Mouse (Mus musculus) left cerebral cortex, postnatal 25 days (tissue): ENCODE measurements around the gene Ppip5k1. TPM values are rescaled to one million over a fixed set of nuclear protein-coding genes. Genes with fewer than 3 reads are reported as not detected.

Source experiments
- DNase-seq, 2 experiments: peaks; one replicate each; pipeline ENCODE4 v3.0.0; 2022; ENCODE audit warnings: low spot score in 2 of 2, mixed read lengths in 1 of 2
- intact Hi-C: fragments of 180-260 bp; cut with DNase I; formaldehyde crosslinking; loops from one replicate; pipeline ENCODE4 v1.15.1; 2025
- total RNA-seq, 2 experiments: library from RNA; stranded (reverse); gene quantifications; 2 replicates each; pipeline ENCODE4 v1.2.3; 2021

Gene Ppip5k1
- total RNA-seq, 2 experiments from 2014 or later = 111 to 122 TPM

- no peak for DNase-seq
- intact Hi-C loops = no loop called here
These were observed 46.2 kb downstream of the Ppip5k1 start for GRCm38 (mm10) chr2:121308997-121309416.

DNA sequence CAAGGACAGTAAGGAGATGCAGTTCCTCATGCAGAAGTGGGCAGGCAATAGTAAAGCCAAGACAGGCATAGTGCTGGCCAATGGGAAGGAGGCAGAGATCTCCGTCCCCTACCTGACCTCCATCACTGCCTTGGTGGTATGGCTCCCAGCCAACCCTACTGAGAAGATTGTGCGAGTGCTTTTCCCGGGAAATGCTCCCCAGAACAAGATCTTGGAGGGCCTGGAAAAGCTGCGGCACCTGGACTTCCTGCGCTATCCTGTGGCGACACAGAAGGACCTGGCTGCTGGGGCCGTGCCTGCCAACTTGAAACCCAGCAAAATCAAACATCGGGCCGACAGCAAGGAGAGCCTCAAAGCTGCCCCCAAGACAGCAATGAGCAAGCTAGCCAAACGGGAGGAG is 55.2 kb downstream of the Ppip5k1 start:
- DNase-seq = no peak
- intact Hi-C loops = no loop called here

- no peak for DNase-seq
- intact Hi-C loops = no loop called here
These were observed 55.7 kb downstream of the Ppip5k1 start for GRCm38 (mm10) chr2:121299471-121299870.

- intact Hi-C loops = no loop called here
These were observed 57.1 kb downstream of the Ppip5k1 start for GRCm38 (mm10) chr2:121298131-121298530.

DNA sequence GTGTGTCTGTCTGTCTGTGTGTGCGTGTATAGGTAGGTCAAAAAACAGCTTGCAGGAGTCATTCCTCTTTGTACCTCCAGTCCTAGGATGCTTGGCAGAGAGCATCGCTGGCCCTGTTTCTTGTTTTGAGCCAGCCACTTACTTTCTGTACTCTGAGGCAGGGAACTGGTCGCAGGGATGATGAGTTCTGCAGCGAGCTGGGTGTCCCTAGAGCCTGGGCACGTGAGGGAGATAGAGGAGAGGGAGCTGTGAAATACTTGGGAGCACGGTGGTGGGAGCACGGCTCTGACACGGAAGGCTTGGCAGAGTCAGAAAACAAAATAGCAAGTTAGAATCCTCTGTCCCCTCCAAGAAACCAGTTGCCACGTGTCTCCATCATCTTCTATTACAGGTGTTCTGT is 57.5 kb downstream of the Ppip5k1 start:
- DNase-seq = peak in 1 of 2 experiments; percentile 18

More at GRCm38 (mm10) chr2:121298131-121298530, 57.1 kb downstream of the Ppip5k1 start:
- peak in 1 of 2 experiments; percentile 37 for DNase-seq

GRCm38 (mm10) chr2:121296754-121297231 is 58.4 kb downstream of the Ppip5k1 start:
- DNase-seq = peak in 1 of 2 experiments; percentile 19

More for the DNA sequence above, 57.5 kb downstream of the Ppip5k1 start:
- intact Hi-C loops = loop anchor here (2.0 kb wide), 1 partner anchor 103 kb away; no protein-coding TSS in a partner anchor

GRCm38 (mm10) chr2:121295608-121296571 is 59.3 kb downstream of the Ppip5k1 start:
- intact Hi-C loops = loop anchor here (2.0 kb wide), 1 partner anchor 101 kb away; no protein-coding TSS in a partner anchor

More at GRCm38 (mm10) chr2:121296754-121297231, 58.4 kb downstream of the Ppip5k1 start:
- intact Hi-C loops = loop anchor here (2.0 kb wide), 1 partner anchor 102 kb away; no protein-coding TSS in a partner anchor

GRCm38 (mm10) chr2:121294753-121295607 is 60.2 kb downstream of the Ppip5k1 start:
- intact Hi-C loops = no loop called here
- DNase-seq = peak; percentile 79 to 88

More at GRCm38 (mm10) chr2:121295608-121296571, 59.3 kb downstream of the Ppip5k1 start:
- DNase-seq = peak in 1 of 2 experiments; percentile 82

DNA sequence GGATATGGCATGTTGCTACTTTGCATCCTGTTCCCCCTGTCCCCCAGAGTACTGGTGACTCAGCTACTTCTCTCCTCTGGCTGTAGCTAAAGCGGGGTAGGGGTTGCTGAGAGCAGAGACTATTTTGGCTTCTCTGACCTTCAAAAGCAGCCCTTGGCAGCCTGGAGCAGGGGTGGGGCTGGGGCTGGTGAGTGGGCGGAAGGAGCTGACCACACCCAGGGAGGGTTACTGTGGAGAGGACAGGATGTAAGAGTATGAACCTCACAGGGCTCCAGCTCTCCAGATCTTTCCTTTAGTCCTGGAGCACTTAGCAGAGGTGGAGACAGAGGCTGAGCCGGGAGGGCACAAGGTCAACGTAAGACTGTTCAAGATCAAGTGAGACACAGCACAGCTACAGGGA is 61.0 kb downstream of the Ppip5k1 start:
- DNase-seq = peak in 1 of 2 experiments; percentile 36
- intact Hi-C loops = no loop called here

DNA sequence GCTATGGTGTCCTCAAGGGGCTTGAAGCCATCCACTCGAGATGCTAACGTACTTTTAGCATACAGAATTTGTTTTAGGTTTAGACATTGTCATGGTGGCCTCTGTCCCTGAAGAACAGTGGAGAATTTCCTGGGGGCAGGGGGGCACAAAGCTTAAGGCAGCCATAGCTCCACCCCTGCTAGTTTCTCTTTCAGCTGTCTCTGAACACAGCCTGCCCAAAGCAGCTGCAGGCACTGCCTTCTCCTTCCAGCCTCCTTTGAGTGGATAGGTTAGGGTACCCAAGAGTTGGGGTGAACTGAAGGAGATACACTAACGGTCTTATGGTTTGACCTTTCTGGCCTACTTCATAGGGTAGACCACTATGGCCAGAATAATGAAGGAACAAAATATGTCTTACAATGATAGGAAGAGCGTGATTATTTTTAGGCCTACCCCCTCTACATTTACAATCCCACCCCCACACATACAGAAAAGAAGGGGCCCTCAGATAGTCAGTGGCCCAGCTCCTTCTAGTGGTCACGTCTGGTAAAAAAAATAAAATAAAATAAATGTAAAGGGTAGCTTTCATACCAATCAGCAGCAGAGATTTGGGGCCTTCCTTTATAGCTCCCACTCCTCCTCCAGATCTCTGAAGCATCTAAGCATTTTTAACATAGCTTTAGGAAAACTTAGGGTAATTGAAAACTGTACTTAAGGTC is 62.7 kb downstream of the Ppip5k1 start:
- DNase-seq = peak in 1 of 2 experiments; percentile 44
- intact Hi-C loops = no loop called here

- peak in 1 of 2 experiments; percentile 36 for DNase-seq
- intact Hi-C loops = no loop called here
These were observed 65.3 kb downstream of the Ppip5k1 start for GRCm38 (mm10) chr2:121289730-121290540.

DNA sequence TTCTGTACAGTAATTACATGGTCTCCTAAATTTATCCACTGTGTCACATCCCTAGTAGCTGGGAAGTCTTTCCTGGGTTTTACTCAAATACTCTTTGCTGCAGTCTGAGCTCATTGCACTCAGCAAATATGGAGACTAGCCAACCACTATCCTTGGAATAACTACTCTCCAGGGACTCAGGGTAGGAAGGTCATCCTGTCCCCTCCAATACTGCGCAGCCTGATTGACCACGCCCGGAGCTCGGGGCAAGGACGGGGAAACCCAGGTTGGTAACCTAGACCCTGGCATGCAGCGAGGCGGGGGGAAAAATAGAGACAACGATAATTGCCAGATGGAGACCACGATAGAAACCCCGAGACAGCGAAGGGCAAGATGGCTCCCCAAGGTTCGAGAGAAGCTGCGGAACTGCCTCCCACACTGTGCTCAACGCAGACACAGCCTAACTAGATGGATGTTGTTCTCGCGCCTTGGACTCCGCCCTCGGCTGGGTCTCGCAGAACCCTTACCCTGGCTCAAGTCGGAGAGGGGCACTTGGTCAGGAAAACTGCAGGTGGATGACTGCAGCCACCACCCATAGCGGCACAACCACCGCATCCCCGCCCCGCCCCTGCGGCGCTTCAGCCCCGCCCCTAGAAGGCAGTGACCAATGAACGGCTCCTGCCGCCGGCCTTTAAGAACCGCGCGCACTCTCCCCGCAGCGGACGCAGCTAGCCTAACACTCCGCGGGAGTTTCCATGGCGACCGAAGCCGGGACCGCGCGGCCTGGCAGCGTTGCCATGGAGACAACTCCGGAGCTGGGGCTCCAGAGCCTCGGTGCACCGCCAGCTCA is 66.1 kb downstream of the Ppip5k1 start, which contains the start of gene Map1a:
Gene Map1a (plus strand): TSS at position 700 of the 829 bp plus-strand sequence.
- intact Hi-C loops = no loop called here
- DNase-seq = peak; percentile 99

DNA sequence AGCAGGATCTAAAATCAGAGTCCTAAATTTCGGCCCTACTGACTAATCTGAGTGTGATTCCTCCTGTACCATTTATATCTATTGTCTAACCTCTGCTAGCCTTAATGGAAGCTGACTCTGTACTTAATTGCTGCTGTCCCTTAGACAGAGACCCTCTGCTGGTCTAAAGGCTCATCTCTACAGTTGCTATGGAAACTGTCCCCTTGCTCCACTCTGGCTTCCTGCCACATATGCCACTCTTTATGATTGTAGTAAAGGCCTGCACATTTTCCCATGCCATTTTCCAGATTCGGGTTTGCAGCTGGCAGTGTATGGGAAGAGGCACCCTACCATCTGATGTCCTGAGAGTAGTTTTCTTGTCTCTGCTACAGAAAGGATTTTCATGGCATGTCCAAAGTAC is 67.3 kb downstream of the Ppip5k1 start:
- intact Hi-C loops = no loop called here
- no peak for DNase-seq

- intact Hi-C loops = loop anchor here (2.0 kb wide), 1 partner anchor 77 kb away; no protein-coding TSS in a partner anchor
These were observed 83.2 kb downstream of the Ppip5k1 start for GRCm38 (mm10) chr2:121271928-121272516.

GRCm38 (mm10) chr2:121271236-121271927 is 83.8 kb downstream of the Ppip5k1 start, which contains the start of gene Trp53bp1:
Gene Trp53bp1 (minus strand): TSS chr2:121271407.
- intact Hi-C loops = no loop called here
- peak; percentile 95 to 98 for DNase-seq

More at GRCm38 (mm10) chr2:121271928-121272516, 83.2 kb downstream of the Ppip5k1 start:
- DNase-seq = peak; percentile 35 to 91
